Mouse (Mus musculus): Measurements from ENCODE around the gene Fam169a.
"Not testable (repeated sequence)": the region's sequence is repeated elsewhere in the genome, so short reads cannot be mapped to it uniquely, and the experiment has no call there.

Fam169a gene

DNA sequence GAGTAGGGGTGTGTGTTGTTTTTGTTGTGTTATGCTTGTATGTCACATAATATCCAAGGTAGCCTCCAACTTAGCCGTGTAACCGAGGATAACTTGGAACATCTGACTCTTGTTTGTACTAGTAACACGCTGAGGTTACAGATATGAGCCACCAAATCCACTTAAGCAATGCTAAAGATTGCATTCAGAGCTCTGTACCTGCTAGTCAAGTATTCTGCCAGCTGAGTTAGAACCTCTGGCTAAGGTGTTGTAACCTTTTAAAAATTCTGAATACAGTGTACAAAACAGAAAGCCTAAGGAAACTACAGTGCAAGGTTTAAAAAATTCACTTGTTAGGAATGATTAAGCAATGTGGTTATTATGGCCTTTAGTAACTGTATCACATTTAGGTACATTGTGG, 13.5 kb downstream of the Fam169a start:
- DNase-seq = no peak

DNA sequence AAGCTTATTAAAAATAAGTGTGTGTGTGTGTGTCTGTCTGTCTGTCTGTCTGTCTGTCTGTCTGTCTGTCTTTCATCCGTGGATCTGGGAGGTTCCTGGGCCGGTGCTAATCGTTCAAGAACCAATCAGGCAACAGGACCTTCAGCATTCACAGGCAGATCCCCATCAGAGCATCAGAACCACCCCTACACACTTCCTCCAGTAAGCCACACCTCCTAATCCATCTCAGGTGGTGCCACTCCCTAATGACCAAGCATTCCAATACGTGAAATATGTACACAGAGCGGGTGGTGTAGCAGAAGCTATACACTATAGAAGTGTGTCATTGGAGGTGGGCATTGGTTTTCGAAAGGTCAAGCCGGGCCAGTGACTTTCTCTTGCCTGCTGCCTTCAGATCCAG, 15.3 kb downstream of the Fam169a start:
- DNase-seq = no peak

DNA sequence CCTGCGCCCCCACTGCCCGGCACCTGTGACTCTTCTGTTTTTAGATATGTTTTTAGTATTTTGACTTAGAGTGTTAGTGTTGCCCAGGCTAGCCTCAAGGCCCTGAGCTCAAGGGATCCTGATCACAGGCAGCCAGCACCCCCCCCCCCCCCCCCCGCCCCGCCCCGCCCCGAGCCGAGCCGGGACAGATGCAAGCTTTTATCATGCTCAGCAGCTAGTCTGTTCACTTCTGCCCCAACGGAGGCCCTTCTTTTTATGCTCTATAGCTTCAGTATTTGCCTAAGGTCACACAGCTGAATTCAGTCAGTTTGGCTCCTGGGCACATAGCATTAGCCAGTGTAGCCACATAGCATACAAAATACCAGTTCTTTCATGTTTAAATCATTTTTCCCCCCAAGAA, 19.2 kb downstream of the Fam169a start:
- DNase-seq = no peak

DNA sequence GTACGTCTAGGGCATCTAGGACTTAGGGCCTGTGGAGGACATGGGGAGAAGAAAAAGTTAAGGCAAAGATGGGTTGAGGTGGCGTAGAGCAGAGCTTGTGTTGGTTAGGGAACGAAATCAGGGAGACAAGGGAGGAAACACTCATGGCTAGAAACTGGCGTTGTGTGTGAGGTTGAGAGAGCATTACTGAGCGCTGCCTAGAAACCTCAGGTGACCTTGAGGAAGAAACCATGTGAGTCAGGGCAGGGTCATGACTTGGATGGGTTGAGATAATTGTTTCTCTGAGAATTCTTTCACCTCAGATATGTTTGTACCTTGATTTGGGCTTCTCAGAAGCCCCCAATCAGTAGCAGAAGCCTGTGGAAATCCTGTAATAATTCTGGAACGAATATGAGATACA, 20.3 kb downstream of the Fam169a start:
- no peak for DNase-seq

DNA sequence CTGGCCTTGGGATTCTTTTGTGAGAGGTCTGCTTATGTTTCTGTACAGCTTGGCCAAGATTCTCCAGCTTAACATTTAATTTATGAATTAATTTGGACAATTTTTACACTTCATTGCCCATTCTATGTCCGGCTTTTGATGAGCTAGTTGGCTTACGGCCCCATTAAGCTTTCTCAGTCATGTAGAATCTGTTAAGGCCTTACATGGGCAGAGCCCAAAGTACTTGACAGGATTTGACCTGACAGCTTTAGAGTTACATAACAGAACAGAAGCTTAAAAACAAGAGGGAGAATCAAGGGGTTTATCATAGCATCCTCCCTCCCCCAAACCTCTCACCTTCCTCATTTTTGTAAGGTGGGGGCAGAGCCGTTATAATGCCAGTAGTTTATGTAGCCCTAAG, 21.1 kb downstream of the Fam169a start:
- DNase-seq = no peak

DNA sequence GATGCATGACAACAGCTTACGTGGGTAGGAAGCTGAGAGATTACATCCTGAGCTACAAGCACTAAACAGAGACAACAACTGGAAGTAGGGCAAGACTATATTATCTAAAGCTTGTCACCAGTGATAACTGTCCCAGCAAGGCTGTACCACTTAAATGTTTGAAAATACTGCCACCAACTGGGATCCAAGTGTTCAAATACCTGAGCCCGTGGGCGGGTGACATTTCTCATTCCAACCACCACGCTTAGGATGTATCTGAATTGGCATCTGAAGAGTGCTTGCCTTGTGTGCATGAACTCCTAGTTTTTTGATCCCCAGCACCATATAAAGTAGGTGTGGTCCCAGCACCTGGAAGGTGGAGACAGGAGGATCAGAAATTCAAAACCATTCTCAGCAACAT, 28.6 kb downstream of the Fam169a start:
- no peak for DNase-seq

DNA sequence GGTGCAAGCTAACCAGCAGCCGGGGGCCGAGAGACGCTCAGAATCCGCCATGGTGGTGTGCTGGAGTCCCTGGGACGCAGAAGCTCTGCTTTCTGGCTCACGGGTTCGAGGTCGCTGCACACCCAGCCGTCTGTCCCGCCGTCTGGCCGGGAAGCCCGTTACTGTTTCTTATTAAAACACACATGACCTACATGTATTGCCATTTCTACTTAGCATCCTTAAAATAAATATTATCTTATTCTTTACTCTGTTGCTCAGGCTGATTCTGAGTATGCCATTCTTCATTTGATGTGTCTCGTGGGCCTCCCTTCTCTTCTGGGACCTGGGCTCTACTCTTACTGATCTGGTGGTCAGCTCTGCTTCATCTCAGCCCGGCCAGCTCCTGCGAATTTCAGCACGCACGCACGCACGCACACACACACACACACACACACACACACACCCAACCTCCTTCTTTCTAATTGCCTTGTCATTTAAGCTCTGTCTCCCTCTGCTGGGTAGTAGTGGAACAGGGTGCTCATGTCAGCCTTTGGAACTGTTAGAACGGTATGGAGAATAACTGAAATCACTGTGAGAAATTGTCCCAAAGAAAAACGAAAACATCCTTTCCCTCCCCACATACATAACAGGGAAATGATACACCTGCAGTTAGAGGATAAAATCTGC, 32.2 kb downstream of the Fam169a start, which contains the start of gene Gm6169:
TSS of gene Gm6169 (minus strand) at position 51 of the 666 bp plus-strand sequence.
- peak; percentile 25 for DNase-seq

DNA sequence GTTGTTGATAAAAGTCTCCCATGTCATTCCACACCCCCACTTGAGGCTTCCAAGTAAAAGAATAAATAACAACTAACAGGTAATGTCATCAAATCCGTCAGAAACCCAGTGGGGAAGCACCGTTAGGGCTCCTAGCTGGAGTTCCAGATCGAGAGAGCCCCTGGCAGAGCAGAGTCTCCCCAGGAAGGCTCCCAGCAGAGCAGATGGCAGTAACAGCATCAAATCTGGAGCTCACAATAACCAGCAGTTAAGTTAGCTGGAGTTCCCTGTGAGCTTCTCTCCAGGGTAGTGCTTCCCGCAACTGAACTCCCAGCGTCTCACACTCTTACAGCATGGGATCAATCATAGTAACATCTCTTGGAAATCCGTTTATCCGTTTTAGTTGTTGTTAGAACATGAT, 37.9 kb downstream of the Fam169a start:
- DNase-seq = no peak

DNA sequence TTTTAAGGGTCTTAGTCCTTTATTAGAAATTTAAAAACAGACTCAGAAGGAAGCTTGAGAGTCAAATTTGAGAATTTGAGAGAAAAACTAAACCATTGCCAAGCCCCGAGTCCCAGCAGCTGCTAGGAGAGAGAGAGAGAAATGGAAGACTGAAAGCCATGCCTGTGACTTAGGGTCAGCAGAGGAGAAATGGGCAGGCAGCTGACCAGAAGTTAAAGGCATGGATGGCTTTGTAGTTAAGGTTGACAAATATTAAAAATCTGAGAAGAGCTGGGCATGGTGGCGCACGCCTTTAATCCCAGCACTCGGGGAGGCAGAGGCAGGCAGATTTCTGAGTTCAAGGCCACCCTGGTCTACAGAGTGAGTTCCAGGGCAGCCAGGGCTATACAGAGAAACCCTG, 40.6 kb downstream of the Fam169a start:
- DNase-seq = not testable (repeated sequence)

DNA sequence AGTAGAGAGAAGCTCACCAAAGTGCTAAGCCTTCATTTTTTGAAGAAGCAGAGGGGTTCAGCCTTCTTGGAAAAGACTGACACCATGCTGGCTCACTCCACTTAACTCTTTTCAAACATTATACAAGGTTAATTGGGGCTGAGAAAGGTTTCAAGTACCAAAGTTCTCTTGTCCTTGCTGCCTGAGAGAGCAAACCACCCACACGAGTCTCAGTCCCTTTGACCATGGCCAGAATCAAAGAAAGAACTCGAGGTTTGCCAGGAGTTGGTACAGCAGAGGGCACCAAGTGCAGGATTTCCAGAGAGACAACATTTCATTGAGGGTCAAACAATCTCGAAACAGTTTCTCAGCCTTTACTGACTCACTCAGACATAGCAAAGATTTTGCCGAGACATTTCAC, 42.0 kb downstream of the Fam169a start:
- DNase-seq = no peak

DNA sequence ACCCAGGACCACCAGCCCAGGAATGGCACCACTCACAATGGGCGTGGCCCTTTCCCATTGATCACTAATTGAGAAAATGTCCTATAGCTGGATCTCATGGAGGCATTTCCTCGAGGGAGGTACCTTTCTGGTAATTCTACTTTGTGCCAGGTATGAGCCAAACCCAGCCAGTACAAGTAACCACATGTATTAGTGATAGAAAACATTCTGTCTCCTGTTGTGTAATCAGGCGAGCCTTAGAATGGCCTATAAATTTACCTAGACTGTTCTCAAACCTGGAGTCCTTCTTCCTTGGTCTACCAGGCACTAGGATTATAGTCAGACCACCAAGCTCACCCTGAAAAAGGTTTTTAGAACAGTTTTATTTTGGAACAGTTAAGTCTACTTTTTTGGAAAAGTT, 54.3 kb downstream of the Fam169a start:
- DNase-seq = no peak

DNA sequence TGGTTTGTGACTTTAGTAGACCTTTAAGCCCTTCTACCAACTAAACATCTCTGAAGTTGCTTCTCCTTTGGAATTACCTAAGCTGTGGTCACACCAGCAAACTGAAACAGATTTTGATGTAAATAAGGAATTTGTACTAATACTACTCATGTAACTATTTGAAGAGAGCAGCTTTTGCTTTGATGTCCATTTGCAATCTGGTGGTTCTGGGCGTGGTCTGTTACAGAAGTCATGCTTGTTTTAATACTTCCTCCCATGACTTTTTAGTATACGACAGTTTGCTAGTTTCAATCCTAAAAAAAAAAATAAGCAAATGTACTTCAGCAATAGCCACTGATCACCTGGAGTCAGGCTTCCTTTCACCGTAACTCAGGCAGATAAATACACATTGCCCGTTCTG, 62.6 kb downstream of the Fam169a start:
- not testable (repeated sequence) for DNase-seq

DNA sequence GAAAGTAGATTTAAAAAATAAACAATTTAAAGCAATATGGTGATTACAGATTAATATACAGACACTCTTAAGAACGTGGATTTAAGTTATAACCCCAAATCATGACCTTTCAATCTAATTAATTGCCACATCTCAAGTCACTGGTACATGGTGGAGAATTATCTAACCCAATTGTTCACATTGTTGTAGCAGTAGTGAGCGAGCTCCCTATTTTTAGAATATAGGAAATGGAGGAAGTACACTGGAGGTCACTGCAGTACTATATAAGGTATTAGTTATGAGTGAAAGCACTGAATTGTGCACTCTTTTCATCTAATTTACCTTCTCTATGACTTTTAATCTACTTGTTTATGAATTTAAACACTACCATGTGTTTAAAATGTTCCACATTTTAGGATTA, 63.3 kb downstream of the Fam169a start:
- not testable (repeated sequence) for DNase-seq

DNA sequence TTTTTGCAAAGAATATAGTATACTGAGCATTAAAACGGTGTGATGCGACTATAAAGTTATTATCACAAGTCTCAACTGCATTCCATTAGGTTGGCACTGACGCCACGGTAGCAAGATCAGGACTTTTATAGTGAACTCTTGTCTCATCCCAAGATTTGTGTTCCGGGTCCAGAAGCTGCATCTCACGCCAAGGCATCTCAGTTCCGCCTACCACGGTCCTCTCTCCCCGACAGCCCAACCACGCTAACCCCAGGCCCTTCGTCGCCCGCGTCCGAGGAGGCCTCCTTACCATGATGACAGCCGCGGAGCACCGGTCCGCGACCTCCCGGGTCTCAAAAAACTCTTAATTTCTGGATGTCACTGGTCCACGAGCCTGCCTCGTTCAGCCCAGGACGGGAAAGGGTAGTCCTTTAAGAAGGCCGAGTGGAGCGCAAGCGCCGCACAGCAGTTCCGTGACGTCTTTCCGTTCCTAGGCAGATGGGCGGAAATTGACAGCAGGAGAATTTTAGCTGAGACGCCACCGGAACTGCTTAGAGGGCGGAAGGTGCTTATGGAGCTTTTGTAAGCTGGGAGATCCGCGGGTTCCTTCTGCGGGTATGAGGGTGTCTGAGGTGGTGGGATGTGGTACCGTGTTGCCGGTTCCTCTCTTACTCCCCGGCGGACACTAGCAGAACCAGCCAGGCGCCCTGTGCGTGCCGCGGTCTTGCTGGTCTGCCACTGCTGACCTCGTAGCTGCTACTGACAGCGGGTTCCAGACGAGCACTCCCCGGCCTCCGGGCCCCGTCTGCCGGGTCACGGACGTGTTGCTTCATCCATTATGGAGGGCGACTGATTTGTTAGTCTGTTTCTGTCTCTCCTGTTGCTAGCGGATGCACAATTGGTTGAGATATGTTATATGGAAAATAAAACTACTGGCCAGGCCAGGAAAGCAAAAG, 70.6 kb downstream of the Fam169a start, which contains the start of the genes Gfm2 and Nsa2:
TSS of gene Gfm2 (plus strand) at position 472 of the 935 bp plus-strand sequence.
TSS of gene Nsa2 (minus strand) at position 472 of the 935 bp plus-strand sequence.
- peak; percentile 89 for DNase-seq

DNA sequence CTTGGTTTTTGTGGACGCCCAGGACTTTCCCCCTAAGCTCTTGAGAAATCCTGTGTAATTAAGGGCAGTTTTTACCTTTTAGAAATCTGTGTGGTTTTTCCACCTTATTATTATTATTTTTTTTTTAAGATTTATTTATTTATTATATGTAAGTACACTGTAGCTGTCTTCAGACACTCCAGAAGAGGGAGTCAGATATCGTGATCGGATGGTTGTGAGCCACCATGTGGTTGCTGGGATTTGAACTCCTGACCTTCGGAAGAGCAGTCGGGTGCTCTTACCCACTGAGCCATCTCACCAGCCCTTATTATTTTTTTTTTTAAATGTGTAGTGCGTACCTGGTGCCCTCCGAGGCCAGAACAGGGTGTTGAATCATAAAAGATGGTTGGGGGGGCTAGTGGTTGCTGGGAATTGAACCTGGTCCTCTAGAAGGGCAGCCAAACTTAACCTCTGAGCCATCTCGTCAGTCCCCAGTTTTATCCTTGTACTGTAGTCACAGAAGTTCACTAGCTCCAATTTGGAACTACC, 71.4 kb downstream of the Fam169a start:
- not testable (repeated sequence) for DNase-seq

DNA sequence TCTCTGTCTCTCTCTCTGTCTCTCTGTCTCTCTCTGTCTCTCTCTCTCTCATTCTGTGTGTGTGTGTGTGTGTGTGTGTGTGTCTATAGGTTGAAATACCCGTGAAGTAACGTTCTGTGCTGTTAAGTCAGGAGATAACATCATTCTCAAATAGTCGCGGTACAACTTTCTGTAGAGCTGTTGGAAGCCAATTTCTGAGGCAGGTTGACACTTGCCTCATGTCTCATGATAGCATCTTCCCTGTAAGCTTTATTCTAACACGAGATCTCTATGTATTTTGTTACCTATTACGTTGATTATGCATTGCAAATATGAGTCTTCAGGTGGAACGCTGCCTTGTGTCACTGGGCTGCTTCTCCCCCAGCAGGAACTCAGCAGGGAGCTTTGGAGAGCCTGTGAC, 75.2 kb downstream of the Fam169a start:
- DNase-seq = no peak

DNA sequence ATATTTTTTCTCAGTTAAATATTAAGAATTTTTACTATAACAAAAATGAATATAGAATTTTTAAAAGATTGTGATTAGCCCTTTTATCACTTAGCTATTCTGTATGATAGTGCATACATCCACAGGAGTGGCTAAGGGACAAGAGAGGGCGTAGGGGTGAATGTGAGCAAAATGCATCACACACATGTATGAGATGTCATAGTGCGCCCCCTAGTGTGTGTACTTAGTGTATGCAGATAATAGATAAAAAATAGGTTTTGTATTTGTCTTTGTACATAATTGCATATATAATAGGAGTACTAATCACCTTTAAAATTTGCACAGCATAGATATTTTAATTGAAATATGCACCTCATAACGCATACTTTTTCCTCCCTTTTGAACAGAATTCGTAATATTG, 78.7 kb downstream of the Fam169a start:
- peak; percentile 70 for DNase-seq

DNA sequence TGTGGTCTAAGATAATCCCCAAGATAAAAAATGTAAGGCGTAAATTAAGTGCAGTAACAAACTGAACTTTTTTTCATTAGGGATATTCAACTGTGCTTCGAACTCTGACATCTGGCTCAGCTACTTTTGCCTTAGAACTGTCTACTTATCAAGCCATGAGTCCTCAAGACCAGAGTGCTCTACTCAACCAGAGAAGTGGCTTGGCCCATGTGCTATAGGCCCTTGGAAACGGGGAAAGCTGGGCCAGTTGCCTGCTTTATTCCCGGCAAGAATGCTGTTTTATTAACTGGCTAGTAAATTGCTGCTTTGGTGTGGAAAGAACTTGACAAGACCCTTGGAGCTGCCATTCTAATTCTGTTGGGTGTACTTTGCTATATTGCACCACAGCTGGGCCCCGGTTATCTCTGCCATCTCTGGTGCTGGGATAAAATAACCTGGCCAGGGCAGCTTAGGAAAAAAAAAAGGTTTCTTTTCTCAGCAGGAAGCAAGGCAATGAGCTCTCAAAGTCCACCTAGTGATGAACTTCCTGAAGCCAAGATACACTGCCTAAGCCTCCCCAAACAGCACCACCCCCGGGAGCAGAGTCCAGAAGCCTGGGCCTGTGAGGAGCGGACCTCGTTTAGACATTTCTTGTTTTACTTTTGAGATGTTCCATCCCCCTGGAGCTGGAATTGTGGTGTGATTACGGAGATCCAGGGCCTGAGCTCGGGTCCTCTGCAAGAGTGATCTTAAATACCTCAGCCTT, 108.6 kb downstream of the Fam169a start:
- DNase-seq = no peak

DNA sequence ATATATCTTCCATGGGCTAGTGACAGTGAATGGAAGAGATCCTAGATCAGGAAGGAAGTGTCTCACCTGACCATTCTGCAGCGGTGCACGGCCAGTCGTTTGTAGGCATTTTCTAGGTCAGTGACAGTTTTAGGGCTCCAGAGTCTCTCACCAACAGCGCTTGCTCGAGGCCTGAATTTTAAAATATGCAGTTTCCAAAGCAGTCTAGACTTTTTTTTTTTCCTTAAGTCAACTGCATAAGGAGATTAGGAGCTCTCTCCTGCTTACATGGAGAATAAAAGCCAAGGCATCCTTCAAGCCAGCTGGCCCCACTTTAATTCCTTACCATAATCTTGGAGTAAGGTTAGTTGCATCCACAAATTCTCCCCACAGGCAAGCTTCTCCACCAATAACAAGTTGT, 109.6 kb downstream of the Fam169a start:
- no peak for DNase-seq

DNA sequence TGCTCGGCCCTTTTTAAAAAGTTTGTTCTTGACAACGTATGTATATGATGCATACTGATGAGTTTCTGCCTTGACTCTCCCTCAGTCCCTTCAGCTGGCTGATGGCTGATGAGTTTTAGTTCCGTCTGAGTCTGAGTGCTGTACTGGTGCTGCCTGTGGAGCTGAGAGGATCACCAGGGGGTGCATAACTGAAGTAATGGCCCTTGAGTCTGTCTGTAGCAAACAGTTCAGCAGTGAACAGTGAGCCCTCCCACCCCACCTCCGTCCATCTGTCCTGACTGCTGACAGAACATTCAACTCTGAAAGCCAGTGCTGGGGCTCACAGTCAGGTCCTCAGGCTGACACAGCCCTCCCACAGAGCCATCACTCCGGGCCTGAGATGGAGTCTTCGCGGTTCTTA, 111.9 kb downstream of the Fam169a start:
- no peak for DNase-seq

DNA sequence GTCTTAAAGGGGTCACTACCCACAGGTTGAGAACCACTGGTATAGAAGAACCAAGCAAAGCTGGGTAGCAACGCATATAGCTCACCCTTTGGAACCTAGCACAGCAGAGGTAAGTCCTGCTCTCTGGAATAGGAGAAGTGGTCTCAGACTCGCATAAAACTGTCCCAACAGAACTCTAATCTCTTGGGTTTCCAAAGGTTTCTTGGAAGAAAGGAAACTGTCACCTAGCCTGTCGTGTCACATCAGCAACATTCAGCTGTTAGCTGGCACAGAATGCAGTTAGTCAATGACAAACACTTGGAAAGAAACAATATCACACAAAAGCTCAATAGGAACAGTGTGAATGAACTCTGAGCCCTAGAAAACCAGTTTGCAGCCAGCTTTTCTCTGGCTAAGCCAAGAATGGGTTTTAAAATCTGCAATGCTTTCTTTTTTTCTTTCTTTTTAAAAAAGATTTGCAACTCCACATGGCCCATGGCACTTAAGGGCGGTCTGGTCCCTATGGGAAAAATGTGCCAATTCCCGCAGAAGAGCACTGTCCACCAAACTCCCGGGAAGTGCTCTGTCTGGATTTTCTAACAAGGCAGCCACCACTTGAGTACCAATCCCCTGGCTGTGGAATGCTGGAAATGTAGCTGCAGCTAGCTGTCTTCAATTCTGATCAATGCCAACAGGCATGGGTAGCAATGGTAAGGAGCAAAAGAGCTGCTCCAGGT, 113.2 kb downstream of the Fam169a start:
- no peak for DNase-seq

Data from thymus, postnatal 14 days (tissue).